Mouse (Mus musculus): Measurements from ENCODE around the gene Synj2. TPM values are rescaled to one million over a fixed set of nuclear protein-coding genes. Genes with fewer than 3 reads are reported as not detected.

Synj2 gene
- total RNA-seq, 1 experiment from 2014 or later = 10.3 TPM

DNA sequence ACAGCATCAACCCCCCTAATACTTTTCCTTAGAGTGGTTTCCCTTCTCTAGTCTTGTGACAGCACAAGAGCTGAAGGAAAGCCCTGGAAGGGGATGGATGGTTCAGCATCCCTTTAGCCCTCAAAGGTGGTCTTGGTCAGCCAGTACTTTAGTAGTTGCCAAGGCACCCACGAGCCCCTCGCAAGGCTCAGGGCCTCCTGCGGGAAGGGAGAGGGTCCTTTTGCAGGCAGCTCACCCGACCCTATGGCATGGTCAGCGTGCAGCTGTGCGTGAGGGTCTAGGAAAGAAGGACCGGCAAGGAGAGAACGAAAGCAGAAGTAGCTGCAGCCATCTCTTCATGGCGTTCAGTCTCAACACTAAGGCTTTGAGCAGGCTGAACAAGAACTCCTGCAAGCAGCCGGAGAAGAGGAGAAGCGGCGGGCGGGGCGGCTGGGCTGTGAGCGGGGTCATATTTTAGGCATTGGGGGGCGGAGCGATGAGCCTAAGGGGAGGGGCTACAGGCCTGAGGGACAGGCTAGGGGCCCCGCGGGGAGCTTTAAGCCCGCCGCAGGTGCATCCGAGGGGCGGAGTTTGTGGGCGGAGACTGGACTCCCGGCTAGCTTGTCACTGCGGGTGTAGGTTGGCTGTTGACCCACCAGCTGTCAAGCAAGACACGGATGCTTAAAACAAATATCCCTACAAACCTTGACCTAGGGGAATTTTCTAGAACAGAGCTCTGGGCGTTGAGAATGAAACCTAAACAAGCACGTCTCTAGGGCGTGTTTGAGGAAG is 6.3 kb upstream of the Synj2 start:
- peak; percentile 95 for ATAC-seq (replicated peaks; ENCODE audit: low read depth, poor library complexity, severe bottlenecking)

GRCm38 (mm10) chr17:5935680-5936079 is 5.4 kb upstream of the Synj2 start:
- ATAC-seq (replicated peaks; ENCODE audit: low read depth, poor library complexity, severe bottlenecking) = no peak

DNA sequence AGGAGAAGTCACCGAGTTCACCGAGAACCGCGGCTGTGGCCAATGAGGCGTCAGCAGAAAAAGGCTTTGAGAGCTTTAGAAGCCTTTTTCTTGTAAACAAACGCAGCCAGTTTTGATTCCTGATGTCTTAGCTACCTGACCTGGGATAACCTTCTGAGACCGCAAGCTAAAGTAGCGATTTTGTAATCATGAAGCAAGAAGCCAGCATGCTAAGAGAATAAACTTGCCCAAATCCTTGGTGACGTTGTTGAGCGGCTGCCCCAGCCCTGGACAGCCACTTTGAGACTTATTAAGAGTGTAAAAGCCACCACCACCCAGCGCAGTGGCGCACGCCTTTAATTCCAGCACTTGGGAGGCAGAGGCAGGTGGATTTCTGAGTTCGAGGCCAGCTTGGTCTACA is 4.8 kb upstream of the Synj2 start:
- no peak for ATAC-seq (replicated peaks; ENCODE audit: low read depth, poor library complexity, severe bottlenecking)

GRCm38 (mm10) chr17:5937441-5937840 is 3.6 kb upstream of the Synj2 start:
- no peak for ATAC-seq (replicated peaks; ENCODE audit: low read depth, poor library complexity, severe bottlenecking)

DNA sequence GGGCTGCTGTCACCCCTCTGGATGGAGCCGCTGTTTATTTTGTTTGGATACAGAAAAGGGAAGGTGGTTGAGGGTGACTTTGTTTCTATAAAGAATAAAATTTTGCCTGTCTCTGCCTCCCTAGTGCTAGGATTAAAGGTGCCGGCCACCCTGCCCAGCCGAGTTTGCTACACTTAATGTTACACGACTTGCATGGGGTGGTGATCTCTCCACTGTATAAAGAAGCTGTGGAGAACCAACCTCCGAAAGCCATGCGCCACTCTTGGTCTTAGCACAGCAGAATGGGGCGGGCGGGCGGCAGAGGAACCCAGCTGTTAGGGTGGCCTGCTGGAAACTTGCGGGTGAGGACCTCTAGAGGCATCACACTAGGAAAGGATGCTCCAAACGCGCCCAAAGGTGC is 1.2 kb upstream of the Synj2 start:
- ATAC-seq (replicated peaks; ENCODE audit: low read depth, poor library complexity, severe bottlenecking) = no peak

DNA sequence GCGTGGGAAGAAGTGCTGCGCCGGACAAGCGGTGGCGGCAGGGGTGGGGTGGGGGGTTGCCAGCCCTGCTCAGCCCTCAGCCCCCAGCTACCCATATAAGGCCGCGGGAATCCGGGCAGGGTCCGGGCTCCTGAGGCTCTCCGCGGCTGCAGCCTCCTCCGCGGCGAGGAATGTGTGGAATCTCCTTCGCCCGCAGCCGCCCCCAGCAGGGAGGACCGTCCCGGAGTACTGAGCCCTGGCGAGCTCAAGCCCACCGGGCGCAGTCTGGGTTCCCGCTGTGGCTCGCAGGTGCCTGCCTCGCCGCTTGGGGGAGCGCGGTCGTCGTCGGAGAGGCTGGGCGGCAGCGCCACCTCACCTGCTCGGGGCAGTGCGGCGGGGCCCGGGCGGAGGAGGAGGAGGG is 288 bp upstream of the Synj2 start:
- ATAC-seq (replicated peaks; ENCODE audit: low read depth, poor library complexity, severe bottlenecking) = peak; percentile 85

GRCm38 (mm10) chr17:5942156-5942555 is 1.1 kb downstream of the Synj2 start:
- no peak for ATAC-seq (replicated peaks; ENCODE audit: low read depth, poor library complexity, severe bottlenecking)

DNA sequence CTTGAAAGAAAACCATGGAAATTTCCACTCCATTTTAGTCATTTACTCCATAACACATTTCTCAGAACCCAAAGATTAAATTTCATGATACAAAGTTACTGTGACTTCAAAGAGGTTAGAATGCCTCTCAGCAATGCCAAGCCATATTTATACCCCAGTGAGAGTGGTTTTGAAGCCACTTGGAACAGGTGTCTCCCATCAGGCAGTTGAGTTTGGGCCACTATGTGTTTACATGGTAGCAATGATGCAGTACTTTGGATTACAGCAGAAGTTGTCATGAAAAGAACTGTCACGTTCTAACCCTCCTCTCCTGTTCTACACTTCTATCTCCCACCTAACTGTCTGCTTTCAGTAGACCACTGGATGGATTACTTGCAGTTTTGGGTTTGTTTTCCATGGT is 2.0 kb downstream of the Synj2 start:
- ATAC-seq (replicated peaks; ENCODE audit: low read depth, poor library complexity, severe bottlenecking) = no peak

DNA sequence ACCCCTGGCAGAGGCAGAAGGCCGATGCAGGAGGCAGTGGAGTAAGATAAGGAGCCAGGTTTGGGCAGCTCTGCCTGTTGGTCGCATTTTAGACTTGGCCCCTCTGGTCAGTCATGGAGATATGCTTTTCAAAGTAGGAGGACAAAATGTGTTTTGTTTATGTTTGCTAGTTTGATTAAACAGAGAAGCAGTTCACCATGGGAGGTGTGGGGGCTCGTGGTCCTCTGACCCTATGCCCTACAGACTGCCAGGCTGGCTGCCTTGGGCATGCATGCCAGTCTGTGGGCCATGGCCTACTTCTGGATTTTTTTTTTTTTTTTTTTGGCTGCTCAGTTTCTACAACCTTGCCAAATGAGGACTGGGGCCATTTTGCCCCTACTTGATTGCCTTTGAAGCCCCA is 6.0 kb downstream of the Synj2 start:
- ATAC-seq (replicated peaks; ENCODE audit: low read depth, poor library complexity, severe bottlenecking) = no peak

DNA sequence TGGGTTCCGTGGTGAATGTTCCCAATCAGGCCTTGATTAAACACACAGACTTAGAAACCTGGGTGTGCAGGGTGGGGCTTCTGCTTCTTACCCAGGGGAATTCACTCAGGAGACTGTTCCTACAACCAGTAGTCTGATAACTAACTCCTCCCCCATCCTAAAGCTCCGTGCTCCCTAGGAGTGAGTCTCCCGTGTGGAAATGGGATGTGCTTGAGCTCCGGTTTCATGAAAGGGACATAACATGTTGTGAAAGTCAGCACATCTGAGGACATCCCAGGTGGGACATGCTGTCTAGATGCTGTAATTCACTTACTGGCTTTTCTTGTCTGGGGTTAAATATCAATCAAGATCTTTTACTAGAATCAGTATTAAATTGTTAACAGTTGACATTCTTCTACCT is 11.4 kb downstream of the Synj2 start:
- no peak for ATAC-seq (replicated peaks; ENCODE audit: low read depth, poor library complexity, severe bottlenecking)

DNA sequence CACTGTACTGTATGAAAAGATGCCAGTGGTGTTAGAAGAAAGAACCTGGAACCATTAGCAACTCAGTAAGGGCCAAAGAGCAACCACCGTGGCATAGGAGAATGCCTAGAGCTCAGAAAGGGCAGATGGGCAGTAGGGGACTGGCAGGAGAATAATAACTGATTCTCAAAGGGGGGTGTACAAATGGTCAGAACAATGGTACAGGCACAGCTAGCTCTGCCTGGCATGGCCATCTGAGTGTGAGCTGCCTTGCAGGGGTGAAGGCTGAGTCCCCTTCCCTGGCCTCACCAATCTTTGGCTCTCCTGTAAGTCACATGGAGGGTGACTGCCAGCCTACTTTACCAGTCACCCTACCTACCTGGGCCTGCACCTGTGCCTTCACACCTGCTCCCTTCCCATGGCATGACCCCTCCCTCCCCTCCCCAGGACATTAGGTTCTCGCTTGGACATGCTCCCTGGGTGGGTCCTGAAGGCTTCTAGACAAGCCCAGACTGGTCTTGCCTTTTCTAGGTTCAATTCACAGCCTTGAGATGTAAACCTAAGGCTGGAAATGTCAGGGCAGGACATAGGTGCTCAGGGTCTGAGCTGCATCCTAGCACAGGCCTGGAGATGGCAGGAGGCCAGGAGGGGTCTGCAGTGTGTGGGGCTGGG is 15.4 kb downstream of the Synj2 start:
- ATAC-seq (replicated peaks; ENCODE audit: low read depth, poor library complexity, severe bottlenecking) = no peak

DNA sequence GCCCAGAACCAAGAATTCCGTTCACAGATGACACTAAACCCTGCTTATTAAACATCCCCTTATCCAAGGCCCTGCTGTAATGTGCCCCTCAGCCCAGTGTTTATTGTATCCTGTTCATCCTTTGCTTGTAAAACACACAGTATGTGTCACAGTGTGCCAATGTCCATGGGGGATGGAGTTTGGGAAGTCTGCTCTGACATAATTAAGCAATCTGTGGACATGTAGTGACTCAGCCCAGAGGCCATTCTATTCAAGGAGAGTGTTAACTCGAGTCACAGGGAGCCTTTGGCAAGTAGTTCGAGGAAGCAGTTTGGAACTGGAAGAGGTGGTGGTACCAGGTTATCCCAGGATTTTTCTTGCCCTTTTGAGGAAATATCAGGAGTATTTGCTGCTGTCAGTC is 16.0 kb downstream of the Synj2 start:
- ATAC-seq (replicated peaks; ENCODE audit: low read depth, poor library complexity, severe bottlenecking) = no peak

DNA sequence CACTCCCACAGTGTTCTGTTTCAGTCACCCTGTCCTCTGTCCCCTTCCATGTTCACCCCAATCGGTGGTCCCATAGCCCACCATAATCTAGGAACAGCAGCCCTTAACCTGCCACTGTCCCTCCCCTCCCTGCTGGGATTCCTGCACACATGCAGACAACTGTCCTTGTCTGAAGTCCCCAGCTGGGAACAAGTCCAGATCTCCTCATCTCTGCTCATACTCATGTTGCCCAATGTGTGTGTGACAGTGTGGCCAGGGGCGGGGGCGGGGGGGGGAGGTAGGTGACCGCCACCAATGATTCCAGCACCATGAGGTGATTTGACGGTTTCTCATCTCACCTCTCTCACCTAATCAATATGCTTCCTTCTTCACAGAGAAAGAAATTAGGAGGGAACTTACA is 17.1 kb downstream of the Synj2 start:
- ATAC-seq (replicated peaks; ENCODE audit: low read depth, poor library complexity, severe bottlenecking) = no peak

DNA sequence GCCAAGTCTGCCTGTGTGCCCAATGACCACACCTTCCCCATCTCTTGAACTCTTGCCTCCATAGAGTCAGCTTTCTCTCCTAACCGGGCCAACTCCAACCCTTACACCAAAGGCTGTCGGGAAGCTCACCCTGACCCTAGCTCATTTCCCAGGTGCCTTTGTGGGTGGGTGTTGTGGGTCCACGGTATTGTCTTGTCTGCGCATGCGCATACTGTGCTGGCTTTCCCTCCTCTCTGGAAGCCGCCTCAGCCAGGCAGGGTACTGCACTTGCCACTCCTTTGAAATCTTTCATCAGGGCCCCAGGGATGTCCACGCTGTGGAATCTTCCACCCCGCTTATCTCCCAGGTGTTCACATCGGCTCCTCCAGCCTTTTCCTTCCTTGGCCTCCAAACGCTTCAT is 17.6 kb downstream of the Synj2 start:
- ATAC-seq (replicated peaks; ENCODE audit: low read depth, poor library complexity, severe bottlenecking) = no peak

GRCm38 (mm10) chr17:5959096-5959495 is 18.0 kb downstream of the Synj2 start:
- ATAC-seq (replicated peaks; ENCODE audit: low read depth, poor library complexity, severe bottlenecking) = no peak

DNA sequence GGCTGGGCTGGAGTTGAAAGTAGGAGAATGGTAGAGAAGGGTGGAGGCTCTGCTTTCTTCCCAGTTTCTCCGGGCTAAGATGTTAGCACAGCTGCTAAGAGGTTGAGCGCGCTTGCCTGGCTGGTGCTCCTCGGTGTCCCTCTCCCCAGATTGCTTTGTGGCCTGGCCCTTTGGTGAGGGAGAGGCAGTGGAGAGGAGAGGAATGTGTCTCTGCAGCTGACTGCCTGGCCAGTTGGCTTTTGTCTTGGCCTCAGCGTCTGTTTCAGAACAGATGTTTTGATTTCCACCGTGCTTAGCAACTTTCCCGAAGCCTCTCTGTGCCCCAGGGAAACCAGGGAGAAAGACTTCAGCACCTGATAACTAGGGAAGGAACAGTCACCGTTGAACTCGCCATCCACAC is 18.7 kb downstream of the Synj2 start:
- no peak for ATAC-seq (replicated peaks; ENCODE audit: low read depth, poor library complexity, severe bottlenecking)

GRCm38 (mm10) chr17:5963766-5964165 is 22.7 kb downstream of the Synj2 start:
- ATAC-seq (replicated peaks; ENCODE audit: low read depth, poor library complexity, severe bottlenecking) = no peak

GRCm38 (mm10) chr17:5965084-5965781 is 24.2 kb downstream of the Synj2 start:
- no peak for ATAC-seq (replicated peaks; ENCODE audit: low read depth, poor library complexity, severe bottlenecking)

DNA sequence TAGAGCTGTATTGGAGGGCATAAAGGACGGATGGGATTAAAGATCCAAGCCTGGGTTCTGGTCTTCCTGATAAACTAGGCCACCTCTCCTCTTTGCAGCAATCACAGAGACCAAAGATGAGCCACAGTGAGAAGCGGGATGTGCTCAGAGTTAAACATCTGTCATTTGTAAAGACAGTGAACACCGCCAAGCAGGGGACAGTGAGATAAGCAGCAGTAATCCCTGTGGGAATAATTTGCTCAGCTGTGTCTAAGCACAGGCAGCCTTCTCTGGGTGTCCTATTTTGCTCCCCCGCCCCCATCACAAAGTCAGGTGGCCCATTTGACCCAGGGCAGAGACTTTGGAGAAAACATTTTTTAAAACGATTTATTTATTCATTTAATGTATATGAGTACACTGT is 25.6 kb downstream of the Synj2 start:
- no peak for ATAC-seq (replicated peaks; ENCODE audit: low read depth, poor library complexity, severe bottlenecking)

DNA sequence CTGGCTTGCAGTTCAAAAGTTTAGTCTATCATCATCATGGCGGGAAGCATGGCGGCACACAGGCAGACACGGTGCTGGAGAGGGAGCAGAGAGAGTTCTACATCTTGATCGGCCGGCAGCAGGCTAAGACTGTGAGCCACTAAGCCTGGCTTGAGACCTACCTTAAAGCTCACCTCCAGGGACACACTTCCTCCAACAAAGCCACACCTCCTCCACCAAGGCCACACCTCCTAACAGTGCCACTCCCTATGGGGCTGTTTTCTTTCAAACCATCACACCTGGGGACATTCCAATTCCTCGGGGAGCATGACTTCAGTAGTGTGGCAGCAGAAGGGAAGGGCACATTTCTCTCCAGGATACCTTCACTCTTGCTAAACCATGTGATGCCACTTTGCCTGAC is 27.5 kb downstream of the Synj2 start:
- ATAC-seq (replicated peaks; ENCODE audit: low read depth, poor library complexity, severe bottlenecking) = no peak

DNA sequence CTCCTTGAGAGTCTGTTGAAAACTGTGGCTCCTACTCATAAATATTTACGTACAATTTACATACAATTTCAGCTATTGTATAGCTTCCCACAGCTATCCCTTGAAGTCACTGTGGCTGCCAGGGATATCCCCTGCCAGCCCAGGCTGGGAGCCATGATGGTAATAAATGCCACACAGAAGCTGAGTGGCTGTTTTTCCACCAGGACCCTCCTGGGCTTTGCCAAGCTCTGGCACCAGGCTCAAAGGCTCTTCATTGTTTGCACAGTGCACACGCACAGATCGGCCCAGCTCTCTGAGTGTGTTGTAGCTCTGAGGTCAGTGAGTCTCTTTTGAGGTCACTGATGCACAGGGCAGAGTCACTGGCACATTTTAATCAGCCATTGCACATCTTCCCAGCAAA is 28.2 kb downstream of the Synj2 start:
- ATAC-seq (replicated peaks; ENCODE audit: low read depth, poor library complexity, severe bottlenecking) = no peak
